Mouse (Mus musculus): ENCODE measurements around the gene Serpinh1. TPM values are rescaled to one million over a fixed set of nuclear protein-coding genes. Genes with fewer than 3 reads are reported as not detected.

The Serpinh1 gene
- 245 and 533 TPM in 2 replicates for polyA plus RNA-seq (2012; ENCODE audit: insufficient read depth, insufficient read length, missing spikeins)

- peaks cover 30% of the 10 kb centered on the region for H3K4me1 ChIP-seq (ENCODE audit: control insufficient read depth, insufficient read depth, insufficient read length, low read length)
- H3K27ac ChIP-seq (replicated peaks; ENCODE audit: low read depth, low read length) = peak within 1 kb of the TSS; percentile 100
- H3K4me3 ChIP-seq (ENCODE audit: insufficient read depth, low read depth, low read length) = peak within 1 kb of the TSS; percentile 92
Observed at GRCm38 (mm10) chr7:99352526-99353400, at the start of gene Serpinh1. TSS of gene Serpinh1 (minus strand) at chr7:99353239.

GRCm38 (mm10) chr7:99402477-99402876 lies 49.4 kb upstream of the Serpinh1 start:
- peaks cover 16% of the 10 kb centered on the region for H3K4me1 ChIP-seq (ENCODE audit: control insufficient read depth, insufficient read depth, insufficient read length, low read length)
- no peak overlapping the region for H3K4me3 ChIP-seq (ENCODE audit: insufficient read depth, low read depth, low read length)
- no peak overlapping the region for H3K27ac ChIP-seq (replicated peaks; ENCODE audit: low read depth, low read length)

- peaks cover 14% of the 10 kb centered on the region for H3K4me1 ChIP-seq (ENCODE audit: control insufficient read depth, insufficient read depth, insufficient read length, low read length)
- no peak overlapping the region for H3K4me3 ChIP-seq (ENCODE audit: insufficient read depth, low read depth, low read length)
- H3K27ac ChIP-seq (replicated peaks; ENCODE audit: low read depth, low read length) = no peak overlapping the region
Observed at GRCm38 (mm10) chr7:99401373-99401772, 48.3 kb upstream of the Serpinh1 start.

GRCm38 (mm10) chr7:99396994-99397659 lies 44.1 kb upstream of the Serpinh1 start:
- peaks cover 8% of the 10 kb centered on the region for H3K4me1 ChIP-seq (ENCODE audit: control insufficient read depth, insufficient read depth, insufficient read length, low read length)
- no peak overlapping the region for H3K27ac ChIP-seq (replicated peaks; ENCODE audit: low read depth, low read length)
- H3K4me3 ChIP-seq (ENCODE audit: insufficient read depth, low read depth, low read length) = no peak overlapping the region

GRCm38 (mm10) chr7:99395908-99396616 lies 43.0 kb upstream of the Serpinh1 start:
- Histone ChIP-seq H3K4me1 (ENCODE audit: control insufficient read depth, insufficient read depth, insufficient read length, low read length) (peaks cover 8% of the 10 kb centered on the region), H3K27ac (replicated peaks; ENCODE audit: low read depth, low read length) (no peak overlapping the region), H3K4me3 (ENCODE audit: insufficient read depth, low read depth, low read length) (no peak overlapping the region)

- H3K4me1 ChIP-seq (ENCODE audit: control insufficient read depth, insufficient read depth, insufficient read length, low read length) = peaks cover 8% of the 10 kb centered on the region
- no peak overlapping the region for H3K4me3 ChIP-seq (ENCODE audit: insufficient read depth, low read depth, low read length)
- H3K27ac ChIP-seq (replicated peaks; ENCODE audit: low read depth, low read length) = no peak overlapping the region
Observed at GRCm38 (mm10) chr7:99395385-99395784, 42.3 kb upstream of the Serpinh1 start.

- peaks cover 8% of the 10 kb centered on the region for H3K4me1 ChIP-seq (ENCODE audit: control insufficient read depth, insufficient read depth, insufficient read length, low read length)
- H3K4me3 ChIP-seq (ENCODE audit: insufficient read depth, low read depth, low read length) = no peak overlapping the region
- no peak overlapping the region for H3K27ac ChIP-seq (replicated peaks; ENCODE audit: low read depth, low read length)
Observed at GRCm38 (mm10) chr7:99393711-99394325, 40.8 kb upstream of the Serpinh1 start.

- H3K4me3 ChIP-seq (ENCODE audit: insufficient read depth, low read depth, low read length) = no peak overlapping the region
- no peak overlapping the region for H3K27ac ChIP-seq (replicated peaks; ENCODE audit: low read depth, low read length)
- H3K4me1 ChIP-seq (ENCODE audit: control insufficient read depth, insufficient read depth, insufficient read length, low read length) = peaks cover 10% of the 10 kb centered on the region
Observed at GRCm38 (mm10) chr7:99392696-99393095, 39.7 kb upstream of the Serpinh1 start.

- Histone ChIP-seq H3K4me1 (ENCODE audit: control insufficient read depth, insufficient read depth, insufficient read length, low read length) (peaks cover 14% of the 10 kb centered on the region), H3K4me3 (ENCODE audit: insufficient read depth, low read depth, low read length) (no peak overlapping the region), H3K27ac (replicated peaks; ENCODE audit: low read depth, low read length) (no peak overlapping the region)
Observed at GRCm38 (mm10) chr7:99390559-99390958, 37.5 kb upstream of the Serpinh1 start.

GRCm38 (mm10) chr7:99387356-99387755 lies 34.3 kb upstream of the Serpinh1 start:
- H3K4me1 ChIP-seq (ENCODE audit: control insufficient read depth, insufficient read depth, insufficient read length, low read length) = peaks cover 32% of the 10 kb centered on the region
- no peak overlapping the region for H3K27ac ChIP-seq (replicated peaks; ENCODE audit: low read depth, low read length)
- no peak overlapping the region for H3K4me3 ChIP-seq (ENCODE audit: insufficient read depth, low read depth, low read length)

- H3K27ac ChIP-seq (replicated peaks; ENCODE audit: low read depth, low read length) = no peak overlapping the region
- no peak overlapping the region for H3K4me3 ChIP-seq (ENCODE audit: insufficient read depth, low read depth, low read length)
- peaks cover 27% of the 10 kb centered on the region for H3K4me1 ChIP-seq (ENCODE audit: control insufficient read depth, insufficient read depth, insufficient read length, low read length)
Observed at GRCm38 (mm10) chr7:99386811-99387210, 33.8 kb upstream of the Serpinh1 start.

- Histone ChIP-seq H3K27ac (replicated peaks; ENCODE audit: low read depth, low read length) (no peak overlapping the region), H3K4me1 (ENCODE audit: control insufficient read depth, insufficient read depth, insufficient read length, low read length) (peaks cover 27% of the 10 kb centered on the region)
Observed at GRCm38 (mm10) chr7:99386030-99386429, 33.0 kb upstream of the Serpinh1 start.

GRCm38 (mm10) chr7:99384101-99384611 lies 31.1 kb upstream of the Serpinh1 start:
- Histone ChIP-seq H3K27ac (replicated peaks; ENCODE audit: low read depth, low read length) (peak overlapping the region; percentile 70), H3K4me1 (ENCODE audit: control insufficient read depth, insufficient read depth, insufficient read length, low read length) (peaks cover 29% of the 10 kb centered on the region), H3K4me3 (ENCODE audit: insufficient read depth, low read depth, low read length) (peak overlapping the region; percentile 87)

More at GRCm38 (mm10) chr7:99386030-99386429, 33.0 kb upstream of the Serpinh1 start:
- H3K4me3 ChIP-seq (ENCODE audit: insufficient read depth, low read depth, low read length) = no peak overlapping the region

GRCm38 (mm10) chr7:99383246-99383645 lies 30.2 kb upstream of the Serpinh1 start:
- H3K4me3 ChIP-seq (ENCODE audit: insufficient read depth, low read depth, low read length) = peak overlapping the region; percentile 87
- peak overlapping the region; percentile 70; the same call in 1 of the 2 replicates for H3K27ac ChIP-seq (replicated peaks; ENCODE audit: low read depth, low read length)
- H3K4me1 ChIP-seq (ENCODE audit: control insufficient read depth, insufficient read depth, insufficient read length, low read length) = peaks cover 27% of the 10 kb centered on the region

Data from brown adipose tissue, adult 24 weeks (tissue).